Mouse (Mus musculus) liver, adult (tissue): ENCODE measurements at regions not wholly inside any gene's neighbourhood (a gene's known extent, or its start where the extent isn't known, plus 50 kb on each side); places are given as distances from the start of the nearest gene placed in this dataset.

ENCODE experiments used
- GATA4 ChIP-seq: IDR thresholded peaks from 2 replicates; pipeline ENCODE4 v1.6.1; 2014; ENCODE audit warnings: mild to moderate bottlenecking, low read length; ENCODE audit not compliant: insufficient replicate concordance

DNA sequence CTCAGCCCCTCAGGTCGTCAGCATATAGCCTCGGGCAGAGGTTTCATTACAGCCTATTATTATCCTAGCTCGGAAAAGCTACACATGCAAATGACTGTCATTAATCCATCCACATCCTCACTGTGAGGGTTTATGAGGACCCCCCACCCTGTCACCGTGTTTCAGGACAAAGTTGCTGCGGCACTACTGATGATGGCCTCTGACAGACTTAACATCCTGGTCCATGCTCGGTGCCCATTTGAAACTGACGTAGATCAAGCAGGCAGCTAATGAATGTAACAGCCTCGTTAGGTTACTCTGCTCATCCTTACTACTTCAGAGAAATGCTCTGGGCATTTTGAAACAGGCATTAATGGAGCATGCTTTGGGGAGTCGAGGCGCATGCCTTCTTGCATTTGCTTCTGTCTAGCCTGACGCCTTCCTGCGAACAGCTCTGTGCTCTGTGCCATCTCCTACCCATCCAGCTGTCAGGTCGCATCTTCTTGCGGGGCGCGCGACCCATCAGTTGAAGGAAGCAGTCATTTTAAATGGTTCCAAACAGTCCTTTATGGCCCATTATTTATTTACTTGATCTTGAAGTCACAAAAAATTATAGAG, 82.3 kb upstream of the Nr5a2 start:
- no peak for TF ChIP-seq GATA4

DNA sequence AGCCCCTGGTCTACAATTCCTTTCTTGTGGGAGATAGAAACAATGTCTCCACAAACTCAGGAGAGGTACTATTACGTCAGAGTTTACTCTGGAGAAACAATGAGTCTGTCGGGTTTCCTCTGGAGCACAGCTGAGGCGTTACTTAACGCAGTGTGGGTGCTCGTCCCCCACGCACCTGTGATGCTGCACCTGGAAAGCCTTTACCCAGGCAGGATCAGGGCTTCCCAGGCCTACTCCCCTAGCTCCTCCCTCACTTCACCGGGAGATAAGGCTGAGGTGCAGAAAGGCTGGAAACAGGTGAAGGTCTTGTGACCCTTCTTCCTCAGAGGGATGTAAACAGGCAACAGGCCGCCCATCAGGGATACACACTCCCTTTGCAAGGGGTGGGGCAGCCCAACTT, 80.7 kb upstream of the Nr5a2 start:
- TF ChIP-seq GATA4, result no peak

DNA sequence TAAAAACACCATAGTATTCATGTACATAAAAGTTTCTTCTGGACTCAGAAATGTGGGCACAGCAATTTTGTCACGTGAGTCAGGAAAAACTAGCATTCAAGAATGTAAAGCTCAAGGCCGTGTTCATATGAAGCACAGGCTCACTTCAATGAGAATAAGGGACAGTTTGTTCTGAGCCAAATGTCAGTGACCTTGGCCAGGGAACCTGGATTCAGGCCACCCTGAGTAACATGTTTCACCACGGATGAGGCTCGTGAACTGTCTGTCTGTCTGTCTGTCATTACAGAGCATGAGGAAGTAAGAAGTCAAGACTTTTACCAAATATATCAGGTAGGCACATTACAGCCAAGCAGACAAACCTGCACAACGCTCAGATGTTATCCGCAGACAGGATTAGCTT, 74.3 kb upstream of the Nr5a2 start:
- no peak for TF ChIP-seq GATA4

- TF ChIP-seq GATA4, result no peak
Measured at GRCm38 (mm10) chr1:137033679-137034078, 73.4 kb upstream of the Nr5a2 start.

- no peak for TF ChIP-seq GATA4
Measured at GRCm38 (mm10) chr1:137023706-137024105, 63.5 kb upstream of the Nr5a2 start.

DNA sequence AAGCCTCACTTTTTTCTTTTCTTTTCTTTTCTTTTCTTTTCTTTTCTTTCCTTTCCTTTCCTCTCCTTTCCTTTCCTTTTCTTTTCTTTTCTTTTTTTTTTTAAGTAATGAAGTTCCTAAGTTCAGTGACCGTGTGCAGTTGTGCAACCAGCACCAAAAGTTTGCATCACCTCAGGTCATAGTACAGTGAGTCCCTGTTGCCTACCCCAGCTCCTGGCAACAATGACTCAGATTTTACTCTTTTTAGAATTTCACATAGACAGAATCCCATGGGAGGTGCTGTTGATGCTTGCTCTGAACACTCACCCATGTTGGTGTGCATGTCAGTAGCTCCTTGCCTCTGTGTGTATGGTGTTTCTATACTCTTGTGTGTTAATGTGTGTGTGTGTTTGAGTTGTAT, 60.3 kb upstream of the Nr5a2 start:
- TF ChIP-seq GATA4, result no peak

- no peak for TF ChIP-seq GATA4
Measured at GRCm38 (mm10) chr1:137017642-137018041, 57.4 kb upstream of the Nr5a2 start.

DNA sequence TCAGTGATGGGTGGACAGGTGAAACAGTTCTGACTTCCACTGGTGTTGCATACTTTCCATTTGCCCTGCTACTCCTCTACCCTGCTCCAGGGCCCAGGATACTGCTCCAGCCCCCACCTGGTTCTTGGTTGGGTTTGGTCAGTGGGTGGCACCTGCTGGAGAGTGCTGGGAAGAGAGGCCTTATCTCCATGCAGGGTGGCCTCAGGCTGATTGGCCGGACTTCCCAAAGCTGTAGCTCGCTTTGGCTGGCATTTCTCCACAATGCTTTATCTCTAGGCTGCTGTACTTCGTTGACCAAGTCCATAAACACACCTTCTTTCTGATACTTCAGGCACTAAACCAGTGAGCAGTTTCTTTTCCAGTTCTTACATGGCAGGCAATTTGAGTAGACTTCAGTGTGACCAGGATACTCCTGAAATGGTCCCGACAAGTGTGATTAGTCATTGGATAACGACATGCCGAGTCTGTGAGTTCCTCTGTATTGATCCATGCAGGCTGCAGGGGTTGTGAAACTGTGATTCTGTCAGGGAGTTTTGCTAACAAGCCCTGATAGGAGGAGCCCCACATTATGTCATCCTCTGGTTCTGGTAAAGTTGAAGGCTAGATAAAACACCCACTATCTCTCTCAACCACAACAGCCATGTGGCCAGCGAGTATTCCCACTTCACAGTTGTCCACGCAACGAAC, 50.1 kb upstream of the Nr5a2 start:
- TF ChIP-seq GATA4, result peak; percentile 38; the same call in 1 of the 2 replicates
